Mouse (Mus musculus) layer of hippocampus, adult 18-20 months (tissue): ENCODE data around the gene Rsph10b. TPM values are rescaled to one million over a fixed set of nuclear protein-coding genes. Genes with fewer than 3 reads are reported as not detected.

ENCODE experiments used
- DNase-seq, 2 experiments: peaks; one replicate each; pipeline ENCODE4 v3.0.0; 2022; ENCODE audit warnings: low spot score in 2 of 2
- long read RNA-seq: library from polyadenylated mRNA; stranded (forward); transcript quantifications from one replicate; pipeline ENCODE4 v2.0.0, GENCODE M21; 2021
- total RNA-seq, 2 experiments: library from RNA; stranded (reverse); gene quantifications; 2 replicates each; pipeline ENCODE4 v1.2.3; 2021

Gene Rsph10b
- 1 to 10 TPM; 2.5 to 2.8 TPM for total RNA-seq
- long read RNA-seq, partial matches to known transcripts: 2 of 6 reads
- long read RNA-seq, other reads (novel, unspliced or antisense): 4 of 6 reads

DNA sequence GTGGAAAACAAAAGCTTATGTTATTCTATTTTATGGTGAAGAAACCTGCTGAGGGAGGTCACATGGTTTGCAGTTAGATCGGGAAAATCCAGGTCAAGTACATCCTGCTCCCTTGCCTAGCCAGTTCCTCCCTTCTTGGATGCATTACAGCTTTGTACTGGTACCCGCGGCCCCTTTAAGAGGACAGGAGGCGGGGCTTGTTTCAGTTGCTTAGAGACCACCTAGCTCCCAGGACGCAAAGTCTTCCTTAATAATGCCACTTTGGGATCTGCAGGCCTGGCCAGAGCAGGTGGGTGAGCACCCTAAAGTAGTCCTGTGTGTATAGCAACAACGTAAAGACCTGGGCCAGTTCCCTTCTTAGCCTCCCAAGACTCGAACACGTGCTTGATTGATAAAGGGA lies at the start of gene Rsph10b:
Gene Rsph10b (plus strand): TSS at position 205 of the 400 bp plus-strand sequence.
- DNase-seq: peak in 1 of 2 experiments; percentile 30

DNA sequence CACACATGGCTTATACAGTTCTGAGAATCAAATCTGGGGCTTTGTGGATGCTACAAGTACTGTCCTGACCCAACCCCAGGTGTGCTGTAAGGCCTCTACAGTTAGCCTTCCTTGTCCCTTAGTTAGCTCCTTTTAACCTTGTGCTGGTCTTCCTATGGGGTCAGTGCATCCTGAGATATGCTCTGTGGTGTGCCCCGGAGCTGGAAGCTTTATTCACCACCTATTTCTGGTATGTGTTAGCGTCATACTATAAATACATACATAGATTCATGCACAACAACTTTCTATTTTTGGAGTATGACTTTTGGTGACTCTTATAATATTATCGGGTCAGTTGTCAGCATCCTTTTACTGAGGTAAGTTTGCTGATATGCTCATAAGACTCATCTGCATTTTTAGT lies 47.6 kb upstream of the Rsph10b start:
- no peak for DNase-seq

DNA sequence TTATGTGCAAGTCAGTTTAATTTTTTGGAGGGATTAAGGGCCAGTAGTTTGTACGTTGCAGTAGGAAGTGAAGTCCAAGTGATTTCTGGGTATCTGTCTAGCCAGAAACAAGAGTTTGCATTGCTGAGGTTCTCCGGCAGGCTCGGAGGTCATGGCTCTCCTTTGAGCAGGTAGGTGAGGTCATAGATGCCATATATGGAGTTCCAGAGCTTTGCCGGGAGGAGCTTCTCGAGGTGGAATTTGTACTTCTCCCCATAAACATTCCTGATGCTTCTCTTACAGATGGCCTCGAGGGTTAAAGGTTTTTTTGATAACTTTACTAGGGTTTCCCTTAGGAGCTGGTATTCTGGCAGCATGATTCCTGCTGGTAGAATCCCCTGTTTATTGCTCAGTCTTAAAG lies 42.1 kb upstream of the Rsph10b start:
- no peak for DNase-seq

DNA sequence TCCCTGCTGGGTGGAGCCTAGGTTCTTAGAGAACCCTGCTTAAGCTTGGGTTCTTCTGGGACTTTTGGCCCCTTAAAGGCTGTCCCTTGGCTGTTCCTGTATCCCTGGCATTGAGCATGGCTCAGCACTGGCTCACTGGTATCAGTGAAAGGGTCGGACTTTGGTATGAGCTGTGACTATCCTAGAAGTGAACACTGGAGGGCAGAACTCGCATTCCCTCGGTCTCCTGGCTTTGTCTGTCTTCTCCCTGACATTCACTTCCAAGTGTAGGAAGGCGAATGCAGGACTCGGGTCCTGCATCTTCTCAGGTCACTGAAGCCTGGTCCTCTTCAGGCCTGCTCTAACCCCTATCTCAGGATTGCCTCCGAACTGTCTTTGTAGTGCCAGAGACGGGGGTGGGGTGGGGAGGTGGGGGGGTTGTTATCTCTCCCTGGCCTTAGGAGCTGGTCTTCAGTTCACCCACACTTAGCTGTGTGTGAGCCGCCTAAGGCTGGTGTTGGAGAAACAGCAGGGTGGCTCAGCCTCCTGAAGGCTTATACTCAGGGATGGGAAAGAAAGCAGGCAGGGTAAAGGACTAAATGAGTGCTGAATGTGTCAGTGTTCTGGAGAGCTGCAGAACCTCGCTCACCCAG lies 40.5 kb upstream of the Rsph10b start:
- DNase-seq: peak in 1 of 2 experiments; percentile 50

DNA sequence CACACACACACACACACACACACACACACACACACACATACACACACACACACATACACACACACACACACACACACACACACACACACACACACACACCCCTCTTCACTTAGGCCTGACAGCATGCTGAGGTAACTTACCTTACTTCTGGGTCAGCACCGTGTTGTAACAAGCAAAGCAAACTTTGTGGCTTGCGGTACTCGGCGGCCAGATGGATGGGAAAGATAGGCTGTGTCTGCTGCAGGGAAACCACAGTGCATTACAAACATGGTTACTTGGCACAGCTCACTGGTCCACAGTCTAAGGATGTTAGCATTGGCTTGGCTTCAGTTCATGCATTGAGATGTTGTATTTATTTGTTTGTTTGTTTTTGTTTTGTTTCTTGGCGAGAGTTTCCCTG lies 39.4 kb upstream of the Rsph10b start:
- DNase-seq: peak in 1 of 2 experiments; percentile 15

DNA sequence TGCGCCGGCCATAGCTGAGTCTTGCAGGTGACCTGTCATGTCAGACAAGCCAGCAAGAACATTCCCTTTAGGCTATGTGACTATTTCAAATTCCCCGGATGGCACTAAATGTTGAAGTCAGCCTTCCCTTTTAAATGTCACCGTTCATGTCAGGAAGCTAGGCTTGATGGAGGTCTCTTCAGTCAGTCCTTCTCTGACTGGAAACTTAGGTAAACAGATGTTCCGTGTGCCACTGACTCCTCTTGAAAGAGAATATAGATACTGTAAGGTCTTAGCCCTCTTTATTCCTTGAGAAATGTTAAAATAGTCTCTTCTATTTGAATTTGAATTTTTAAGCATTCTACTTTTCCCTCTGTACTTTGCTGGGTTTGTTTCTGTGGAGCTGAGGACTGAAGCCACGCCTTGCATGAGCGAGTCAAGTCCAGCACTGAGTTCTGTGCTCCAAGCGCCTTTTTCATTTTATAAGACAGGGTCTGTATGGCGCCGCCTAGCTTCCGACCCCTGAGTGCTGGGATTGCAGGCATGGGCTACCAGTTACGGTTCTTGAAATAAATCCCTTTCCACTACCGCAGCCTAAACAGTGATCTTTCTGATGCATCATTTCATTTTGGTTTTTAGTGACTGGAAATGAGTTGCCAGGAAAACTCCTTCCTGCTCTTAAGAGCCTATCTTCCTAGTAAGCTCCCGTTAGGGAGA lies 35.1 kb upstream of the Rsph10b start, which contains the start of gene Ankrd61:
Gene Ankrd61 (minus strand): TSS at position 51 of the 696 bp plus-strand sequence.
- DNase-seq: no peak

DNA sequence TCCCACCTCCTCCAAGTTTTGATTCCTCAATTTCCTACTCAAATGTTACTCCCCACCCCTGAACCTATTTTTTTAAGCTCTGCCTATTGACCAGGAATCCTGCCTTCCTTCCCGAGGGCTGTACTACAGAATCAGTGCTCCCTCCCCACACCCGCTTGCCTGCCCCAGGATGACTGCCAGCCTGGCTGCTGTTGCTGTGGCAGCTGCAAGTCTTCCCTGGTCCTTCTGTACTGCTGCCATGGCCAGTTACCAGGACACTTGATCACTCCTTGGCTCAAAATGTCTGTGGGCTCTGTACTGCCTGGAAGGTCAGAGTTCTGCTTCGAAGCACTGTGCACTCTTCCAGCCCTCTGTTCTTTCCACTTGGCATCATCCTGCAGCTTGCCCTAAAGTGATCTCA lies 30.7 kb upstream of the Rsph10b start:
- DNase-seq: peak in 1 of 2 experiments; percentile 25

DNA sequence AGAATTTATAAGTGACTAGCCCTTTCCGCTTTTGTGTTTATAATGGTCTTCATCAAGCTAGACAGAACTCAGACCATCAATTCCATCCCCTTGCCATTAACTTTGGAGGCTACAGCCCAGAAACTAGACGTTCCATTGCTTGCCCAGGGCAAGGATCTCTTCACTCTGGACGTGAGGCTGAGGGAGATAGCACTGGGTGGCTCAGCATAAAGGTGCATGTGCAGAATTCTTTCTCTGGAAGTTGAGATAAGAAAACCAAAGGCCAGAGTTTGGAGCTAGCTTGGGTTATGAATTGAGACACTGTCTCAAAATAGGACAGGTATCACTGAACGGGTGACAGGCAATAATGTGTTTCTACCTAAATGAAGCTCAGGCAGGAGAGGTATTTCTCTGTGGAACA lies 29.0 kb upstream of the Rsph10b start:
- DNase-seq: no peak

DNA sequence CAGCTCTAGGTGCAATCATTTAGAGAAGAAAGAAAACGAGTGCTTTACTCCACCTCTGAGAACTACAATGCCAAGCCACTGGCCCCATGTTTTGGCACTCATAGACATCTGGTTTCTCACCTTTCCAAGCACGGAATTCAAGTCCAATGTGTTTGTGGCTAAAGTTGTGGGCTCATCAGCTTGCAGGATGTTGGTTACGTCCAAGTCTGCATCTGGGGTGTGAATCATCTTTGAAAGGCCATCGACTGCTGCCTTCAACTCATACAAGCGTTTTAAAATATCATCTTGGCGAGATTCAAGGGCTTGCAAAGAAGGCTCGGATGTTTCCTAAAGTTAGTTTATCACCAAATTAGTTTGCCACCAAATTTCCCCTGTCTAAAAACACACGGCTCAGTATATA lies 26.4 kb upstream of the Rsph10b start:
- no peak for DNase-seq

DNA sequence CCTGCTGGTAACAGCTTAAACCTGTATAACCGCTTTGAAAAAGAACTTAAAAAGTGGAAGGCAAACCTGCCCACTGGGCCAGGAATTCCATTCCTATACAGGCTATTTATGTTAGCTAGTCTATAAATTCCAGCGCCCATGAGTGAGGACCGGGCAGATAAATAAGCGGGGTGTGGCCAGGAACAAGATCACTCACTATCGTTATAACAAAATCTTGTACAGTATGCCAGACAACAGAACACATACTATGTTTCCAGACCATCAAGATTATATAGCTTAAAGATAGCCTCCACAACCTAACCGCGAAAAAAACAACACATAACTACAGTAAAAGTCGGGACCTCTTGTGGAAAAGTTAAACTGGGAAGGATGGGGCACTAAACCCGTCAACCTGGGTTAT lies 23.9 kb upstream of the Rsph10b start:
- no peak for DNase-seq

DNA sequence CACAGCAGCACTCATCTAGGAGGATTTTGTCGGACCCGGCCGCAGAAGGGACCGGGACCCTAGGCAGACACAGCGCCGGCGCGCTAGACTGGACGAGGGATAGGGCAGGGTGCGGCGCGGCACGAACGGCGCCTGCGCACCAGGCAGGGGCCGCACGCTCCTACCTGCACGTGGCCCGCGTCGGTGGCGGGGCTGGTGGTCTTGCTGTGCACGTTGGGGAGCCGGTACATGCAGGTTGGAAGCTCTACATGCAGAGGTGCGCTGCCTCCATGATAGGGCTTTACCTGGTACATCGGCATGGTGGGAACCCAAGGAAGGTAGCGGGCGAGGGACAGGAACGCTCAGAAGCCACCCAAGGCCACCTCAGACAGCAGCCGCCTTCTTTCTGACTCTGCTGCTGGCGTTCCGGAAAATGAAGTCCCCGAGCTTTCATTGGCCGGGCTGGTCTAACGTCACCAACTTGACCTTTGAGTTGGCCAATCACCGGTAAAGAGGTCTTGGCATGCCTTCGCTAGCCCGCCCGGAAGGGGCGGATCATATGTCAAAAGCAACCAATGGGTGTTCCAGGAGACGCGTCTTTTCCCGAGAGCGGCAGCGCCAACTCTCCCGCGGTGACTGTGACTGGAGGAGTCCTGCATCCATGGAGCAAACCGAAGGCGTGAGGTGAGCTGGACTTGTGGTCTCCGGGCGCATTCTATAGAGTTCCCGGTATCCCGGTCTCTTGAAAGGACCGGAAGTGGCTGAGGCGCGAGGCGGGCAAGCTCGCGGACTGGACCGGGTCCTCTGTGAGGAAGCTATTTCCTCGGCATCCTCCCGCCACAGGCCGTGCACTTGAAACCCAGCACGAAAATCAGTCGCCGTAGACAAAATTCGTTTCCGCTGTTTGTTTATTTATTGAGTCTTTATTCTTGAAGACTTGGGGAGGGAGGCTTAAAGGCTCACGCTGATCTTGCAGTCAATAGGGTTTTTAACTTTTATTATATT lies 23.1 kb upstream of the Rsph10b start, which contains the start of the genes Aimp2 and Pms2:
Gene Aimp2 (minus strand): TSS at position 431 of the 984 bp plus-strand sequence.
Gene Pms2 (plus strand): TSS at position 548 of the 984 bp plus-strand sequence.
- DNase-seq: peak; percentile 97 to 98

DNA sequence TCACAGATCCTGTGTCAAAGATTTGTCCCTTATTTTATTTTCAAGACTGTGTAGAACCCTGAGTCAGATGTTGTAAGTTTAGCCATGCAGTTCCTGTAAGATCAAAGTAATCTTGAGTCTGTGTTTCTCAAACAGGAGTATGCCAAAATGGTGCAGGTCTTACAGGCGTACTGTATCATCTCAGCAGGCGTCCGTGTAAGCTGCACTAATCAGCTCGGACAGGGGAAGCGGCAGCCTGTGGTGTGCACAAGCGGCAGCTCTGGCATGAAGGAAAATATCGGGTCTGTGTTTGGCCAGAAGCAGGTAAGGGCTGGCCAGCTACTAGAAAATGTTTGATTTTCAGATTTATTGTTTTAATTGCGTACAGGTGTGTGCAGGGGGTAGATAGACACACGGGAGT lies 16.6 kb upstream of the Rsph10b start:
- no peak for DNase-seq

DNA sequence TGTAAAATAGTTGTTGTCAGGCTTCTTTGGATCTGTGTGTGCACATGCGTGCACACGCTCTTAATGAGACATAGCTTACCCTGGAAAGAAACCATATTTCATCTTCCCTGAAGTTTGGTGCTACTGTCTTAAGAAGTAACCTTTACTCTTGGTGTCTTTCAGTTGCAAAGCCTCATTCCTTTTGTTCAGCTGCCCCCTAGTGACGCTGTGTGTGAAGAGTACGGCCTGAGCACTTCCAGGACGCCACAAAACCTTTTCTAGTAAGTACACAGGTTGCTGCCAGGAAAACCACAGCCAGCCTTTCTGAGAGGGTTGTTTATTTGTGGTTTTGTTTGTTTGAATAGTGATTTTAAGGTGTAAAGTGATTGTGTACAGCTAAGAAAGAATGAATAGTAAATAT lies 15.4 kb upstream of the Rsph10b start:
- peak in 1 of 2 experiments; percentile 39 for DNase-seq

DNA sequence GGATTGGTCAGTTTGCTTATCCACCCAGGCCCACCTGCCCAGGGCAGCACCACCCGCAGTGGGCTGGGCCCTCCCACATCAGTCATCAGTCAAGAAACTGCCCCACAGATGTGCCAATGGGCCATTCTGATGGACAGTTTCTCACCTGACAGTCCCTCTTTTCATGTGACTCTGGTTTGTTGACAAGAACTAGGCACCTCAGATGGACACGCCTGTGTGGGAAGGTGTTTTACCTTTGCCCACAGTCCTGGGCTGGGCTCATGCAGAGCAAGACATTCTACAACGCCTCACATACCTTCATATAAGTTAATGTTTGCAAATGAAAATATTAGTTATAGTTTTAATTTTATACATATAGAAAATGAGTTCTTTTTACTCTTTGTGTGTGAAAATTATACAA lies 14.7 kb upstream of the Rsph10b start:
- DNase-seq: no peak

DNA sequence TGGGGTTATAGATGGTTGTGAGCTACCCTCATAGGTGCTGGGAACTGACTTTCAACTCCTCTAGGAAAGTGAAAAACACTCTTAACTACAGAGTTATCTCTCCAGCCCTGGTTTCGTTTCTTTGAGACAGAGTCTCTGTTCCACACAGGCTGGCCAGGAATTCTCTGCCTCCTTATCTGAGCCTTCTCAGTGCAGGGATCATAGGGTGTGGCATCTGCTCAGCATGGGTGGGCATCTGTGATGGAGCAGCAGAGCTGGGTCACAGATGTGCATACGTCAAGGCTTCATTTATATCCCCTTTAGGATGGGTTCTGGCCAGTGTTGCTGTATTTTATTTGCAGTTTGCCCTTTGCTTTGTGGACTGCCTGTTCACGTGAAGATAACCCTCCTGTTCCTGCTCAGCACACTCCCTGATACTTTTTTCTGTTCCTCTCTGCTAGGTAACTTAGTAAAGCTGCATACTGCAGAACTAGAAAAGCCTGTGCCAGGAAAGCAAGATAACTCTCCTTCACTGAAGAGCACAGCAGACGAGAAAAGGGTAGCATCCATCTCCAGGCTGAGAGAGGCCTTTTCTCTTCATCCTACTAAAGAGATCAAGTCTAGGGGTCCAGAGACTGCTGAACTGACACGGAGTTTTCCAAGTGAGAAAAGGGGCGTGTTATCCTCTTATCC lies 7.9 kb upstream of the Rsph10b start:
- DNase-seq: no peak

DNA sequence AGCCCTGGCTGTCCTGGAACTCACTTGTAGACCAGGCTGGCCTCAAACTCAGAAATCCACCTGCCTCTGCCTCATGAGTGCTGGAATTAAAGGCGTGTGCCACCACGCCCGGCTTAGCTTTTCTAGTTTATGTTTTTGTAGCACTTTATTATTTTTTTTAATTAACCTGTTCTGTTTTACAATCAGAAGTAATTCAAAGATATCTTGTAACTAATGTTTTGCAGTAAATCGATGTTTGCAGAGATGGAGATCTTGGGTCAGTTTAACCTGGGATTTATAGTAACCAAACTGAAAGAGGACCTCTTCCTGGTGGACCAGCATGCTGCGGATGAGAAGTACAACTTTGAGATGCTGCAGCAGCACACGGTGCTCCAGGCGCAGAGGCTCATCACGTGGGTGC lies 5.0 kb upstream of the Rsph10b start, which contains the start of gene Gm42421:
Gene Gm42421 (plus strand): TSS at position 301 of the 400 bp plus-strand sequence.
- no peak for DNase-seq

DNA sequence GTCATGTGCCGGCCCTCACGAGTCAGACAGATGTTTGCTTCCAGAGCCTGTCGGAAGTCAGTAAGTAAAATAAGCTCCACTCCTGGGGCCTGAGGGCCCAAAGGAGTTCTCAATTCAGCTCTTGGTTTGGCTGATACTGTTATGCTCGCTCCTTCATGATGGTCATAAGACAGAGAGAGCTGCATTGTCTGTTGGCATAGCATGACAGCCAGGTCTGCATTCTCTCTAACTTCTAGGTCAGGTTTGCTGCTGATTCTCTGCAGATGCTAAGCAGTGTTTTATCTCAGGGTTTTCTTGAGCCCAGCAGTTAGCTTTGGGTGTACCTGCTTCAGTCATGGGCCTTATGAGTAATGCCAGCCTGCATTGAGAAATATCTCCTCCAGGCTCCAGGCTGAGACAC lies 3.5 kb upstream of the Rsph10b start:
- no peak for DNase-seq

DNA sequence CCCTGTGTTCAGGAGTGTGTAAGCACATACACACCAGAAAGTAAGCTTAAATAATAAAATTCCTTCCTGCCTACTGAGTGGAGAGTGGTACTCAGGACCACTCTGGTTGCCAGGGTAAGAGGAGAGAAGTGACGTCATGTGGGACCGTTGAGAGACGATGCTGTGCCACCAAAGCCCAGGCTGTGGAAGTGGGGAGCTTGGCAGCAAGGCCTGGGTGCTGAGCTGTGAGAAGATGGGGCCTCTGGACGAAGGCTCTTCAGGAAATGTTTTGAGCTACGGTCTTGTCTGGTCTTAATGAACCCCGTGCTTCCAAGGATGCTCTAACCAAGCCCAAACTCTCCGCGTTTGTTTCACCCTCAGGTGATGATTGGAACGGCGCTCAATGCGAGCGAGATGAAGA lies 2.2 kb upstream of the Rsph10b start:
- no peak for DNase-seq

DNA sequence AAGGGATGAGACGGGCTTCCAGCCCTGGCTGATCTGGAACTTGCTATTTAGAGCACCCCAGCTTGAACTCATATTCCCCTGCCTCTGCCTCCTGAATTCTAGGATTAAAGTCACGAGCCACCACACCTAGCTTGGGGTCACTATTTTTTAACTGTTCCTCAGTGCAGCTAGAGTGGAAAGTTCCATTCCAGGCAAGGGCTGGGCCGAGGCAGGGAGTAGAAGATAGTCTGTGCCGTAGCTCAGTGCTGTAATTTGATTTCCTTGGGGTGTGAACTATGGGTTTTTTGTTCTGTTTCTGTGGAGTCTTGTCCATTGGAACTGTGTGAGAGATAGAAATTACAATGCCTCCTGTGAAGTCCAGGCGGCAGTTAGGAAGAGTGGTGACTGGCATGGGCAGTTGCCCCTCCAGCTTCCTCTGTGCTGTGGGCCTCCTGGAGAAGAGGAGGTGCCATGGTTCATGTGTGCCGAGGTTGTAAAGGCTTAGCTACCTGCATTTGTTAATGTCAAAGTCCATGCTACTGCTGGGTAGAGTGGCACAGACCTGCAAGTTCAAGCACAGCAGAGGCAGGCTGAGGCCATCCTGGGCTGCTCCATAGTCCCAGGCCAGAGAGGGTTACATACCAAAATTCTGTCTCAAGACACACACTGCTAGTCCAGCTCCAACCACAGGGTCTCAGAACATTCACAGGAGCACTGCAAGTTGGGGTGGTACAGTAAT lies 813 bp upstream of the Rsph10b start:
- no peak for DNase-seq

DNA sequence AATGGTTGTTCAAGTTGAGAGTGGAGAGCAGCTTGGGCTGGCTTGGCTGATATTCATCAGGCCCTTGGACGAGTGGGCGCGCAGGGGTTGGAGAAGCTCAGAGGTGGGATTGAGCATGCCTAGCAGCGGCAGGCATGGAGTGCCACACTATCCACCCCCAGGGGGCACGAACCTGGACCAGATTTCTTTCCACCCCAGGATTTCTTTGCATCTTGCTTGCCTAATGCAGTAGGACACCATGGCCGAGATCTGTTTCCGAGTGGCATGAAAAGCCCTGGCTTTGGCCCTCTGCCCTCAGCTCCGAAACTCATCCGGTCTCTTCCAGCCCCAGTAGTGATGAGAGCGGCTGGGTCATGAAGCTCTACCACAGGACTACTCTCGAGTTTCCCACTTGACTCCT lies 579 bp downstream of the Rsph10b start:
- DNase-seq: no peak
